Mouse (Mus musculus): ENCODE results near the gene S1pr1. TPM values are rescaled to one million over a fixed set of nuclear protein-coding genes. Genes with fewer than 3 reads are reported as not detected.

Gene S1pr1
- 35.3 and 35.9 TPM in 2 replicates for polyA plus RNA-seq (2014; fragmentation: Nextera tagmentation; extraction: Ambion mirVana)

DNA sequence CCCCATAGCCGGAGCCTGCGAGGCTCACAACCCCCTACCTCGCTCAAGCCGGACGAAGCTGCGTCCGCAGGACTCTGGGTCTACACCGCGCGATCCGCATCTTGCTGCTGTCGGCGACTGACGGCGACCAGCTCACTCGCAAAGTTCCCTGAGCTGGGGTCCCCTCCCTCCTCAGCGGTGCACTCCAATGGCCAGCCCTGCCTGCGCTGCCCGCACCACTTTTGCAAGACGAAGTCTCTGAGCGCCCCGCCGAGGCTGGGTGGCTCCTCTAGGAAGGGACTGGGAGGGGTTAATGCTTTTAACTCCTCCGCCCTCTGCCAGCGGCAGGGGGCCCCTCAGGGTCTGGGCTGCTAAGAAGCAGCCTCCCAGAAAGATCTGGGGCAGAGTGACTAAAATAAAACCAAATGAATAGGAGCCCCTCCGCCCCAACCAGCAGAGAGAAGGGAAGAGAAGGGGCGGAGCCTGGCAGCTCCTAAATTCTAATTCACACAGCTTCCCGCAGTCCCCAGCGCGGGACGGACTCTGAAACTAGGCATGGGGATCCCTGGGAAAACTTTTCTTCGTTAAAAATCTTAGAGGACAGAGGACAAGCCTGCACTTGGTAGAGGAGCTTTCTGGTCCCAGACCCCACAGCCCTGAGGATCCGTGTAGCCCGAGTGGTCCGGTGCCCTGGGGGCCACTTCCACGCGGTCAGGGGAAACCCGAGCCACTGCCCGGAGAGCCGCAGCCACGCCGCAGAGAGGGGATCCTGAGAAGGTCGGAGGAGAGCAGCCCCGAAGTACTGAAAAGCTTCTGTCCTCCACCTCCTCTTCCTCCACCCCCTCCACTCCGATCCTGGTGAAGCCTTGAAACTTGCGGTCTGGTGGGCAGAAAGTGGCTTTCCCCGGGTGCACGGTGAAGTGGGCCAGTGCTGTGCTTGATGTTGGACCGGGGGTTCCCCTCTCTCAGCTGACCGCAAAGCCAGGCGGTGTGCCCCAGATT is at the start of gene S1pr1:
Gene S1pr1, minus strand, starts transcription at position 402 of the 981 bp plus-strand sequence.
- Histone ChIP-seq H3K4me2 (ENCODE audit: low read depth, low read length, severe bottlenecking) (peak within 1 kb of the TSS; percentile 58), H3K27me3 (ENCODE audit: control insufficient read depth, insufficient read depth, low read length) (no peaks in the 10 kb centered on the region), H3K27ac (ENCODE audit: low read depth, low read length) (peak within 1 kb of the TSS; percentile 62), H3K9me3 (ENCODE audit: control insufficient read depth, low read length) (no peaks in the 10 kb centered on the region), H3K4me3 (ENCODE audit: low read depth, low read length) (peak within 1 kb of the TSS; percentile 37), H3K9ac (ENCODE audit: low read length) (peak within 1 kb of the TSS; percentile 72), H3K36me3 (ENCODE audit: control insufficient read depth, insufficient read depth, low read length) (peaks cover 9% of the 10 kb centered on the region), H3K4me1 (replicated peaks; ENCODE audit: control insufficient read depth, insufficient read depth, low read length) (peaks cover 4% of the 10 kb centered on the region)
- WGBS, result under 1% methylated on average over 51 of the region's 51 CpGs
- DNase-seq (ENCODE audit: low spot score), result peak; percentile 94
- peak; percentile 94 for ATAC-seq (replicated peaks; ENCODE audit: low FRiP score)

DNA sequence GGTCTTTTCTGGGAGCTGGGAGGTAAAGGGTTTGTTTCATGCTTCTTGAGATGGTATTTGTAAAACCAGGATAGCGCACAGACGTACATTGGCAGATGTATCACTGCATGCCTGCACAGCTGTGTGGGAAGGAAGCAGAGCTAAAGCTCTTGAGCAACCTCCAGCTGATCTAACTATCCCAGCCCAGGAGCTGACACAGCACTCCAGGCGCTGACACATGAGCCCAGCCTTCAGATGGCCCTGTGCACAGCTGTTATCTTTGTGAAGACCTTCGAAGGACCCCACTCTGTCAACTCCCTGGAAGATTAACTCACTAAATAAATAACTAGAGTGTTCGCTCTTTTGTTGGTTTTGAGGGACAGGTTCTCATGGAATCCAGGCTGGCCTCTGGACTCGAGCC is 48.4 kb upstream of the S1pr1 start:
- H3K27ac ChIP-seq (ENCODE audit: low read depth, low read length), result no peak overlapping the region
- H3K4me2 ChIP-seq (ENCODE audit: low read depth, low read length, severe bottlenecking), result no peak overlapping the region
- no peaks in the 10 kb centered on the region for H3K9me3 ChIP-seq (ENCODE audit: control insufficient read depth, low read length)
- H3K36me3 ChIP-seq (ENCODE audit: control insufficient read depth, insufficient read depth, low read length), result no peaks in the 10 kb centered on the region
- no peaks in the 10 kb centered on the region for H3K27me3 ChIP-seq (ENCODE audit: control insufficient read depth, insufficient read depth, low read length)
- H3K4me1 ChIP-seq (replicated peaks; ENCODE audit: control insufficient read depth, insufficient read depth, low read length), result no peaks in the 10 kb centered on the region
- ATAC-seq (replicated peaks; ENCODE audit: low FRiP score), result no peak
- WGBS, result 77% methylated on average over 6 of the region's 6 CpGs
- no peak for DNase-seq (ENCODE audit: low spot score)
- H3K9ac ChIP-seq (ENCODE audit: low read length), result no peak overlapping the region
- no peak overlapping the region for H3K4me3 ChIP-seq (ENCODE audit: low read depth, low read length)

DNA sequence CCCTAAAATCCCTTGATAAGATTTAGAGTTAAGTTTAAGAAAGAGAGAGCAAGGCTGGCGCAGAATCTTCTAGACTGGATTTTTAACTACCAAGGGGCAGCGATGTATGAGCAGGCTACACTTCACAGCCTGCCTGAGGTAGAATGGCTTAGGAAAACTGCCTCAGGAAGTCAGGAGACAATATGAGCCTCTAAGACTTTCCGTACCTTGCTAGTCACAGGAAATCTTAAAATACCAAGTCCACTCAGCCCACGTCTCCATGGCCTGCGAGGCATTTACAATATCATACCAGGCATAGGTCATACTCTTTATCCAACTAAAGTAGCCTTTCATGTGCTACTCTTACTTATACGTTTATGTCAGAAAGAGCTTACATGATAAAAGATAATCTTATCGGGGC is 48.0 kb upstream of the S1pr1 start:
- Histone ChIP-seq H3K36me3 (ENCODE audit: control insufficient read depth, insufficient read depth, low read length) (no peaks in the 10 kb centered on the region), H3K9ac (ENCODE audit: low read length) (no peak overlapping the region), H3K4me2 (ENCODE audit: low read depth, low read length, severe bottlenecking) (no peak overlapping the region), H3K4me3 (ENCODE audit: low read depth, low read length) (no peak overlapping the region), H3K27me3 (ENCODE audit: control insufficient read depth, insufficient read depth, low read length) (no peaks in the 10 kb centered on the region), H3K27ac (ENCODE audit: low read depth, low read length) (no peak overlapping the region), H3K9me3 (ENCODE audit: control insufficient read depth, low read length) (no peaks in the 10 kb centered on the region), H3K4me1 (replicated peaks; ENCODE audit: control insufficient read depth, insufficient read depth, low read length) (no peaks in the 10 kb centered on the region)
- 89% methylated on average over 7 of the region's 7 CpGs for WGBS
- DNase-seq (ENCODE audit: low spot score) (no peak), ATAC-seq (replicated peaks; ENCODE audit: low FRiP score) (no peak)

DNA sequence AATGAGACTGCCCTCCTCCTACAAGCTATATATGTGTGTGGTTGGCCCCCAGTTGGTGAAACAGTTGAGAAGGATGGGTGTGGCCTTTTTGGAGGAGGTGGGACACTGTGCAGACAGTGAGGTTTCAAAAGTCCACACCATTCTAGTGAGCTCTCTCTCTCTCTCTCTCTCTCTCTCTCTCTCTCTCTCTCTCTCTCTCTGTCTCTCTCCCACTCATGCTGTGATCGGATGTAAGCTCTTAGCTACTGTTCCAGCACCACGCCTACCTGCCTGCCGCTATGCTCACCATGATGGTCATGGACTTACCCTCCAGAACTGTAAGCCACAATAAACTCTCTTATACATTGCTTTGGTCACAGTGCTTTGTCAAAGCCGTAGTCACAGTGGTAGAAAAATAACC is 44.8 kb upstream of the S1pr1 start:
- Histone ChIP-seq H3K36me3 (ENCODE audit: control insufficient read depth, insufficient read depth, low read length) (no peaks in the 10 kb centered on the region), H3K4me2 (ENCODE audit: low read depth, low read length, severe bottlenecking) (no peak overlapping the region), H3K9me3 (ENCODE audit: control insufficient read depth, low read length) (no peaks in the 10 kb centered on the region), H3K27ac (ENCODE audit: low read depth, low read length) (no peak overlapping the region), H3K4me1 (replicated peaks; ENCODE audit: control insufficient read depth, insufficient read depth, low read length) (no peaks in the 10 kb centered on the region), H3K4me3 (ENCODE audit: low read depth, low read length) (no peak overlapping the region), H3K27me3 (ENCODE audit: control insufficient read depth, insufficient read depth, low read length) (no peaks in the 10 kb centered on the region), H3K9ac (ENCODE audit: low read length) (no peak overlapping the region)
- ATAC-seq (replicated peaks; ENCODE audit: low FRiP score), result no peak
- WGBS, result 94% methylated on average over 4 of the region's 4 CpGs
- DNase-seq (ENCODE audit: low spot score), result no peak

DNA sequence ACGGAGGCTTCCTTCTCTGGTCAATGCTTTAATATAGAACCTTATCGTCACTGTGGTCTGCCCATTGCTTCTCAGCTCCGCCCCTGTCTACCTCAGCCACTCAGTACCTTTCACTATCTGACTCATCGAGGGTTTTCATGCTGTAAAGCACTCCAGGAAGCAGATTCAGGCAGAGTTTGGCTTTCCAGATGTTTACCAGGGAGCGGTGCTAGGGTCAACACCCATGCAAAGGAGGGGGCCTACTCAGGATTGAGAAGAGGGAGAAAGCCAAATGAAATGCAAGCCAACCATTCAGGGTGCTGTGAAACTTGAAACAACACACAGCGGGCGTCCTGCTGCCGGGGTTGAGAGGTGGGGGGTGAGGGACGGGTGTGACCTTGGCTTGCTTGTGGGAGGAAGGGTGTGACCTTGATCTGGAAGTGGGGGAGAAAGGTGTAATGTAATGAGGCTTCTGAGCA is 43.6 kb upstream of the S1pr1 start:
- ATAC-seq (replicated peaks; ENCODE audit: low FRiP score), result no peak
- no peak for DNase-seq (ENCODE audit: low spot score)

DNA sequence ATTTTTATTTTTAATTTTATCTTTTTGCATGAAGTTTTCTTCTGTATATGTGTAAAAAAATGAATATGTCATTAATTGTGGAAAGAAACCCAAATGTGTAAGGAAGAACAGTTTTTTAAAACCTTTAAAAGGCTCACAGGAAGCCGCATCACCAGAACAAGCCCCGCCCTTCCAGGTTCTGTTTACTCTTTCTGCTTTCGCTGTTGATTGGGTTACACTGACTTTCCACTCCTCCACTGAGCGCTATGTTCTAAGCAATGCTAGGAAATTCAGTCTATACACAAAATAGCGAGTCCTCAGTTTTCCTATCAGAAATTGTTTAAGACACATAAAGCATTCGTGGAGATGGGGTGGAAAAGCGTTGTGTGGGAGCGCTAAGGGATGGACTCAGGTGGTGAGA is 39.6 kb upstream of the S1pr1 start:
- Histone ChIP-seq H3K4me1 (replicated peaks; ENCODE audit: control insufficient read depth, insufficient read depth, low read length) (no peaks in the 10 kb centered on the region), H3K4me3 (ENCODE audit: low read depth, low read length) (no peak overlapping the region), H3K9me3 (ENCODE audit: control insufficient read depth, low read length) (no peaks in the 10 kb centered on the region), H3K9ac (ENCODE audit: low read length) (no peak overlapping the region), H3K27me3 (ENCODE audit: control insufficient read depth, insufficient read depth, low read length) (no peaks in the 10 kb centered on the region), H3K36me3 (ENCODE audit: control insufficient read depth, insufficient read depth, low read length) (no peaks in the 10 kb centered on the region), H3K4me2 (ENCODE audit: low read depth, low read length, severe bottlenecking) (no peak overlapping the region), H3K27ac (ENCODE audit: low read depth, low read length) (no peak overlapping the region)
- no peak for DNase-seq (ENCODE audit: low spot score)
- WGBS, result 60% methylated on average over 8 of the region's 8 CpGs
- ATAC-seq (replicated peaks; ENCODE audit: low FRiP score), result no peak

More for the DNA sequence above, 43.6 kb upstream of the S1pr1 start:
- Histone ChIP-seq H3K27ac (ENCODE audit: low read depth, low read length) (no peak overlapping the region), H3K27me3 (ENCODE audit: control insufficient read depth, insufficient read depth, low read length) (no peaks in the 10 kb centered on the region), H3K9ac (ENCODE audit: low read length) (no peak overlapping the region), H3K9me3 (ENCODE audit: control insufficient read depth, low read length) (no peaks in the 10 kb centered on the region), H3K4me1 (replicated peaks; ENCODE audit: control insufficient read depth, insufficient read depth, low read length) (no peaks in the 10 kb centered on the region), H3K4me3 (ENCODE audit: low read depth, low read length) (no peak overlapping the region), H3K4me2 (ENCODE audit: low read depth, low read length, severe bottlenecking) (no peak overlapping the region), H3K36me3 (ENCODE audit: control insufficient read depth, insufficient read depth, low read length) (no peaks in the 10 kb centered on the region)
- 28% methylated on average over 9 of the region's 9 CpGs for WGBS

DNA sequence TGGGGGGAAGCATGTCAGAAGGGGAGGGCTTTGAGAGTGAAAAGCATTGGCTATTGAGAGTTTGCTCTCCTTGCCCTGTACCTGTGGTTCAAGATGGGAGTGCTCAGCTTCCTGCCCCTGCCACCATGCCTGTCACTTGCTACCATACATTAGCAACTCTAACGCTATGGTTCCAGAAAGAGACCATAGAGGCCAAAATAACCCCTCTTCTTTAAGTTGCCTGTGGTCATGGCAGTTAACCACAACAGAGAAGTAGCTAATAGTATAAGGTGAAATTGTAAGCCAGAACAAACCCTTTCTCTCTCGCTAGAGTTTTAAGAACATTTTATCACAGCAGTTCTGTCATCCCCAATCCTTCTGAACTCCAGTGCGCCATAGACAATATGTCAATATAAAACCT is 35.5 kb upstream of the S1pr1 start:
- WGBS, result 91% methylated on average over 3 of the region's 3 CpGs
- H3K4me3 ChIP-seq (ENCODE audit: low read depth, low read length), result no peak overlapping the region
- H3K4me2 ChIP-seq (ENCODE audit: low read depth, low read length, severe bottlenecking), result no peak overlapping the region
- no peak overlapping the region for H3K27ac ChIP-seq (ENCODE audit: low read depth, low read length)
- H3K27me3 ChIP-seq (ENCODE audit: control insufficient read depth, insufficient read depth, low read length), result no peaks in the 10 kb centered on the region
- ATAC-seq (replicated peaks; ENCODE audit: low FRiP score), result no peak
- H3K9me3 ChIP-seq (ENCODE audit: control insufficient read depth, low read length), result no peaks in the 10 kb centered on the region
- DNase-seq (ENCODE audit: low spot score), result no peak
- no peak overlapping the region for H3K9ac ChIP-seq (ENCODE audit: low read length)
- H3K36me3 ChIP-seq (ENCODE audit: control insufficient read depth, insufficient read depth, low read length), result no peaks in the 10 kb centered on the region
- no peaks in the 10 kb centered on the region for H3K4me1 ChIP-seq (replicated peaks; ENCODE audit: control insufficient read depth, insufficient read depth, low read length)

DNA sequence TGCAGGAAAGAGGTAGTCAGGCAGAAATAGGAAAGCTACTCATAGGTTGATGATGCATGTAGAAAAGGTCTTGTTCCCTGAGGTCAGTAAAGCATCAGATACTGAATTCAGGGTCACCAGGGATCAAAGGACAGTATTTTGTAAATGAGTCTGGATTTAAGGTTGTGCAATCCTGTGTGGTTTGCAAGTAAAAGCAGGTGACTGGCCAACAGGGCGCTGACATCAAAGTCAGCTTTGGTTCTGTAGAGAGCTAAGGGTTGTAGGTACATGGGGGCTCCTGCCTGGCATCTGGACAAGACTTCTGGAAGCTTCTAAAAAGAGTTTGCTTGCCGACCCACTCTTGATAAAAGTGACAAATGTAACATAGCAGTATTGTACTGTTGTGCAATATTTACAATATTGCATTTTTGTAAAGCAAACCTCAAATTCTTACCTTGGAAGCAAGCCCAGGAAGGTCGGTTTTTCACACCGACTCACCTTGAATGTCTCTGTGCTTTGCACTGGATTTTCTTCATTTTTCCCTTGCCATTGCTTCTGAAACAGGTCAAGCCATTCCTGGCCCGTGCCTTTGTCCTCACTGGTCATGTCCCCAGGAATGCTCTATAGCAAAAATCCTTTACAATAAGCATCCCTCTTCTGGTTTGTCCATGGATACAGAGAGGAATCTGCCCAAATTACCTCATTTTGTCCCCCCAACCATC is 33.6 kb upstream of the S1pr1 start:
- Histone ChIP-seq H3K4me1 (replicated peaks; ENCODE audit: control insufficient read depth, insufficient read depth, low read length) (no peaks in the 10 kb centered on the region), H3K36me3 (ENCODE audit: control insufficient read depth, insufficient read depth, low read length) (no peaks in the 10 kb centered on the region), H3K27ac (ENCODE audit: low read depth, low read length) (no peak overlapping the region), H3K9ac (ENCODE audit: low read length) (no peak overlapping the region), H3K27me3 (ENCODE audit: control insufficient read depth, insufficient read depth, low read length) (no peaks in the 10 kb centered on the region), H3K9me3 (ENCODE audit: control insufficient read depth, low read length) (no peaks in the 10 kb centered on the region), H3K4me2 (ENCODE audit: low read depth, low read length, severe bottlenecking) (no peak overlapping the region), H3K4me3 (ENCODE audit: low read depth, low read length) (no peak overlapping the region)
- no peak for DNase-seq (ENCODE audit: low spot score)
- 79% methylated on average over 5 of the region's 5 CpGs for WGBS
- ATAC-seq (replicated peaks; ENCODE audit: low FRiP score), result no peak

Data from forebrain, embryonic 11.5 days (tissue).